Mouse (Mus musculus): Measurements from ENCODE around the gene Dvl2. TPM values are rescaled to one million over a fixed set of nuclear protein-coding genes. Genes with fewer than 3 reads are reported as not detected.
A peak's percentile ranks its signal among the peaks of the same experiment; 100 is the strongest.

The Dvl2 gene
- polyA plus RNA-seq, 1 experiment from 2014 or later: 47.3 TPM

DNA sequence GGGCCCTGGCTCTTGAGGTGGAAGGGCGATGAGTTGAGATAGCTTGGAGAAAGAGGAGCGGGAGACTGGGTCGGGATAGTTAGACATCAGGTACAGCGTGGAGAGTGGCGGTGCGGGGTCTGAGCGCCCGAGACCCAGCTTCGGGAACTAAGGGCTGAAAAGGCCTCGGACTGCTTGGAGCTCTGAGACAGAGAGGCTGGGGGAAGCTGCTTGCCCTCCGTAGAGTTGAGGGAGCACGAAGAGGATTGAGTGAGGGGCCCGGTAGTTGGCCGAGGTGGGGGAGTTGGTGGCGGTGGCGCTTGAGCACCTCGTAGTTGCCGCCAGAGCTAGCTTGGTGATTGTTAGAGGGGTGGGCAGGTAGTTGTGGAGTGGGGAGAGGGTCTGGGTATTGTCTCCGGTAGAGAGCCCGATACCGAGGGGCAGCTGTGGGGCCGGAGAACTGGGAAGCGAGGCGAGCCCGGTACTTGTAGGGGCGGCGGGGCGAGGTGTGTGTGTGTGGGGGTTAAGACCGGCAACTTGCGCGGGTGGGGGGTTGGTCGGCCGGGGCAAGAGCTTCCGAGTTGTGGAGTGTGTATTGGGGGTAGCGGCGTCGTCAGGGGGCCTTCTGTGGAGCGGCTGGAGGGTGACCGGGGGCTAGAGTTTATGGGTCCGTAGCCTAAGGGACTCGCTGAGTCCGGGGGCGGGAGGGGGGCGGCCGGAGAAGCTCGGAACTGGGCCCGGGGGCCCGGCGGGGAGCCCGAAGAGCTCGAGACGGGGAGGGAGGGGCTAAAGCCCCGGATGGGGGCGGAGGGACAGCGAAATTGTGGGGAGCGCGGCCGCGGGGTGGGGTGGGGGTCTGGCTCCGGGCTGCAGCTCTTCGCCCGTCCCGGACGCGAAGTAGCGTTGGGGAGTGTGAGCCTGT, 4.0 kb upstream of the Dvl2 start:
- H3K27me3 ChIP-seq (ENCODE audit: control insufficient read depth, insufficient read depth, low read length): no peaks in the 10 kb centered on the region
- H3K9ac ChIP-seq (ENCODE audit: low read length): peak overlapping the region; percentile 96
- peak overlapping the region; percentile 97 for H3K27ac ChIP-seq (replicated peaks; ENCODE audit: low read depth, low read length)
- peak overlapping the region; percentile 98 for H3K4me3 ChIP-seq (ENCODE audit: low read depth, low read length)
- H3K4me1 ChIP-seq (ENCODE audit: control insufficient read depth, insufficient read depth, low read length): peaks cover 10% of the 10 kb centered on the region; the same call in 1 of the 2 replicates
- ATAC-seq (ENCODE audit: insufficient number of reproducible peaks, low FRiP score, low TSS enrichment, low read depth) (no peak), DNase-seq (ENCODE audit: low spot score) (no peak)
- H3K9me3 ChIP-seq (ENCODE audit: control insufficient read depth, low read length): no peaks in the 10 kb centered on the region
- peaks cover 25% of the 10 kb centered on the region for H3K36me3 ChIP-seq (ENCODE audit: control insufficient read depth, insufficient read depth, low read length)
- H3K4me2 ChIP-seq (ENCODE audit: low read depth, severe bottlenecking): peak overlapping the region; percentile 48
- under 1% methylated on average over 62 of the region's 66 CpGs for WGBS

DNA sequence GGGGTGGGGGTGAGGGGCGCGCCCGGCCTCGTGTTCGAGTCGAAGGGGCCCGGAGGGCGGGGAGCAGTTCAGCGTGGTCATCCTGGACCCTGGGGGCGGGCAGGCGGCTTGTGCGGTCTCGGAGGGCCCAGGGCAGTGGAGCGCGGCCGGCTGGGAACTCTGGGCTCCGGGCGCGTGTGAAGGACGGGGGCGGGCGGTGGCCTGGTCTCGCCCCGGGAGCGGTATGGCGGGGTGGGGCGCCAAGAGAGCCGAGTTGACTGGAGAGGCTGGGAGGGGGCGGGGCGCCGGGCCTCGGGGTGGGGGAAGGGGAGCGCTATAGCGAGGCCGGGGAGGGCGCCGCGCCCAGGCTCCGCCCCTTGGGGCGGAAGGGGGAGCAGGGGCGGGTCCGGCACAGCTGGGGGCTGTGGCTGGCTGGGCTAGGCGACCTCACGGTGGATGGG, 3.3 kb upstream of the Dvl2 start:
- H3K4me1 ChIP-seq (ENCODE audit: control insufficient read depth, insufficient read depth, low read length): peaks cover 15% of the 10 kb centered on the region; the same call in 1 of the 2 replicates
- peak overlapping the region; percentile 98 for H3K4me3 ChIP-seq (ENCODE audit: low read depth, low read length)
- 2% methylated on average over 30 of the region's 44 CpGs for WGBS
- peak overlapping the region; percentile 97 for H3K27ac ChIP-seq (replicated peaks; ENCODE audit: low read depth, low read length)
- H3K9me3 ChIP-seq (ENCODE audit: control insufficient read depth, low read length): no peaks in the 10 kb centered on the region
- H3K27me3 ChIP-seq (ENCODE audit: control insufficient read depth, insufficient read depth, low read length): no peaks in the 10 kb centered on the region
- DNase-seq (ENCODE audit: low spot score): peak; percentile 91
- peak; percentile 52 for ATAC-seq (ENCODE audit: insufficient number of reproducible peaks, low FRiP score, low TSS enrichment, low read depth)
- H3K36me3 ChIP-seq (ENCODE audit: control insufficient read depth, insufficient read depth, low read length): peaks cover 25% of the 10 kb centered on the region
- H3K4me2 ChIP-seq (ENCODE audit: low read depth, severe bottlenecking): peak overlapping the region; percentile 48
- peak overlapping the region; percentile 96 for H3K9ac ChIP-seq (ENCODE audit: low read length)

DNA sequence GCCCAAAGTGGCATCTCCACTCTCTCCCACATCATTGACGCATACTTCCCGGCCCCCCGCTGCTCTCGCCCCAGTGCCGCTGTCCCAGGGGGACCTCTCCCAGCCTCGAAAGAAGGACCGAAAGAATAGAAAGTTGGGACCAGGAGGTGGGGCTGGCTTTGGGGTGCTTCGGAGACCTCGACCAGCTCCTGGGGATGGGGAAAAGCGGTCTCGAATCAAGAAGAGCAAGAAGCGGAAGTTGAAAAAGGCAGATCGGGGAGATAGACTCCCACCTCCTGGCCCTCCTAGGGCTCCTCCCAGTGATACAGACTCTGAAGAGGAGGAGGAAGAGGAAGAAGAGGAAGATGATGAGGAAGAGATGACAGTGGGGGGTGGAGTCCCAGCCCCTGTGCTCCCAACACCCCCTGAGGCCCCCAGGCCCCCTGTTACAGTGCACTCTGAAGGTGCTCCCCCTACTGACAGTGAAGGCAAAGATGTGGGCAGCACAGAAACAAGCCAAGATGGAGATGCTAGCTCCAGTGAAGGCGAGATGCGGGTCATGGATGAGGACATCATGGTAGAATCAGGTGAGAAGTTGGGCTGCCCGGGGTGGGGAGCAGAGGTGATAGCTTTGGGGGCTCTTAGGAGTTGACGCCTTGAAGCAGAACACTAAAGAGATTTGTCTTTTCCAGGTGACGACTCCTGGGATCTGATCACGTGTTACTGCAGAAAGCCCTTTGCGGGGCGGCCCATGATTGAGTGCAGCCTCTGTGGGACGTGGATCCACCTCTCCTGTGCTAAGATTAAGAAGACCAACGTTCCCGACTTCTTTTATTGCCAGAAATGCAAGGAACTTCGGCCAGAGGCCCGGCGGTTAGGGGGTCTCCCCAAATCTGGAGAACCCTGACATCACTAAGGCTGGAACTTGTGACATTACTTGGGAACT, 1.6 kb upstream of the Dvl2 start:
- ATAC-seq (ENCODE audit: insufficient number of reproducible peaks, low FRiP score, low TSS enrichment, low read depth) (no peak), DNase-seq (ENCODE audit: low spot score) (no peak)
- Histone ChIP-seq H3K9ac (ENCODE audit: low read length) (no peak overlapping the region), H3K36me3 (ENCODE audit: control insufficient read depth, insufficient read depth, low read length) (peaks cover 22% of the 10 kb centered on the region), H3K27me3 (ENCODE audit: control insufficient read depth, insufficient read depth, low read length) (no peaks in the 10 kb centered on the region), H3K4me3 (ENCODE audit: low read depth, low read length) (no peak overlapping the region), H3K27ac (replicated peaks; ENCODE audit: low read depth, low read length) (no peak overlapping the region), H3K9me3 (ENCODE audit: control insufficient read depth, low read length) (no peaks in the 10 kb centered on the region), H3K4me1 (ENCODE audit: control insufficient read depth, insufficient read depth, low read length) (peaks cover 14% of the 10 kb centered on the region; the same call in 1 of the 2 replicates), H3K4me2 (ENCODE audit: low read depth, severe bottlenecking) (no peak overlapping the region)
- WGBS: 92% methylated on average over 27 of the region's 27 CpGs

DNA sequence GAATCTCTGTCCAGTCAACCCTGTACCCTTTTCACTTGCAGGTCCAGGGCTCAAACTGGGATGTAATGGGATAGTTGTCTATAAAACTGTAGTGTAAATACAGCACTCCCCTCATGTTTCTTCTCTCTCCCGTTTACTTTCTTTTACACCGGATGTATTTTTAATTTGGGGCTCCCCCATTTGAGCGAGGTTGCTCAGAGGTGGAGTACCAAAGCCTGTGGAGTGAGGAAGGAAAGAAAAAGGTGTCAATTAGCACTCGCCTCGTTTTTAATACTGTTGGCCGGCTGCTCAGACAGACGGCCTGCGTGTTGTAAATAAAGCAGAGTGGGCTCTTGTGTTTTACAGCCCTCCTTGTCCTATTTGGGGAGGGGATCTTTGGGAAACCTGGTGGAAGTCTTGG, 729 bp upstream of the Dvl2 start:
- Histone ChIP-seq H3K4me1 (ENCODE audit: control insufficient read depth, insufficient read depth, low read length) (peaks cover 14% of the 10 kb centered on the region; the same call in 1 of the 2 replicates), H3K27me3 (ENCODE audit: control insufficient read depth, insufficient read depth, low read length) (no peaks in the 10 kb centered on the region), H3K4me2 (ENCODE audit: low read depth, severe bottlenecking) (no peak overlapping the region), H3K4me3 (ENCODE audit: low read depth, low read length) (no peak overlapping the region), H3K9me3 (ENCODE audit: control insufficient read depth, low read length) (no peaks in the 10 kb centered on the region), H3K27ac (replicated peaks; ENCODE audit: low read depth, low read length) (no peak overlapping the region), H3K36me3 (ENCODE audit: control insufficient read depth, insufficient read depth, low read length) (peaks cover 20% of the 10 kb centered on the region), H3K9ac (ENCODE audit: low read length) (no peak overlapping the region)
- 71% methylated on average over 8 of the region's 8 CpGs for WGBS
- no peak for DNase-seq (ENCODE audit: low spot score)
- ATAC-seq (ENCODE audit: insufficient number of reproducible peaks, low FRiP score, low TSS enrichment, low read depth): no peak

DNA sequence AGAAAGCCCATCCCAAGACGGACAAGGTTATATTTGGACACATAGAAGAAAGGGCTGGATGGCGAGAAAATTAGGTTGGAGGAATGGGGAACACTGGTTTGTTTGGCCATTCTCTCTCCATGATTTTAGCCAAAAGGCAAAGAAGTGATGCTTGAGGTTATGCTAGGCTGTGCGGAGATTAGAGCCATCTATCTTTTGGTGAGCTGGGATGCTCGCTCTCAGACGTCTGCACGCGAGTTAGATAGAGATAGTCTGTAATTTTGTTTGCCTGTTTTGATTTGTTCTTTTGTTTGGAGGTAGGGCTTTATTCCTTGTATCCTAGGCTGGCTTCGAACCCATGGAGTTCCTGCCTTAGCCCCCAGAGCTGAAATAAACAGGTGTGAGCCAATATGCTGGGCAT, 764 bp downstream of the Dvl2 start:
- Histone ChIP-seq H3K27ac (replicated peaks; ENCODE audit: low read depth, low read length) (peak overlapping the region; percentile 93), H3K9ac (ENCODE audit: low read length) (peak overlapping the region; percentile 69), H3K4me2 (ENCODE audit: low read depth, severe bottlenecking) (peak overlapping the region; percentile 90), H3K27me3 (ENCODE audit: control insufficient read depth, insufficient read depth, low read length) (no peaks in the 10 kb centered on the region), H3K4me1 (ENCODE audit: control insufficient read depth, insufficient read depth, low read length) (peaks cover 14% of the 10 kb centered on the region; the same call in 1 of the 2 replicates), H3K9me3 (ENCODE audit: control insufficient read depth, low read length) (no peaks in the 10 kb centered on the region), H3K4me3 (ENCODE audit: low read depth, low read length) (peak overlapping the region; percentile 78), H3K36me3 (ENCODE audit: control insufficient read depth, insufficient read depth, low read length) (peaks cover 20% of the 10 kb centered on the region)
- ATAC-seq (ENCODE audit: insufficient number of reproducible peaks, low FRiP score, low TSS enrichment, low read depth) (no peak), DNase-seq (ENCODE audit: low spot score) (no peak)
- WGBS: 15% methylated on average over 8 of the region's 8 CpGs

DNA sequence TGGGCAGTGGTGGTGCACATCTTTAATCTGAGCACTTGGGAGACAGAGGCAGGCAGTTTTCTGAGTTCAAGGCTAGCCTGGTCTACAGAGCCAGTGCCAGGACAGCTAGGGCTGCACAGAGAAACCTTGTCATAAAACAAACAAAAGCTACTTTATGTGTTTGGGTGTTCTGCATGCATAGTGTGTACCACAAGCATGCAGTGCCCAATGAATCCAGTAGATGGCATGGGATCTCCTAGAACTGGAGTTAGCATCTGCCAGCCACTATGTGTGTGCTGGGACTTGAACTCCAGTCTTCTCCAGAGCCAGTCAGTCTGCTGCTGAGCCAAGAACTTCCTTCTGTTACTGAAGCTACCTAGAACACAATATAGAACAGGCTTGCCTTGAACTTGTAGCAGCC, 1.5 kb downstream of the Dvl2 start:
- ATAC-seq (ENCODE audit: insufficient number of reproducible peaks, low FRiP score, low TSS enrichment, low read depth) (no peak), DNase-seq (ENCODE audit: low spot score) (peak; percentile 61)
- peaks cover 25% of the 10 kb centered on the region for H3K36me3 ChIP-seq (ENCODE audit: control insufficient read depth, insufficient read depth, low read length)
- H3K9me3 ChIP-seq (ENCODE audit: control insufficient read depth, low read length): no peaks in the 10 kb centered on the region
- no peak overlapping the region for H3K27ac ChIP-seq (replicated peaks; ENCODE audit: low read depth, low read length)
- peak overlapping the region; percentile 78 for H3K4me3 ChIP-seq (ENCODE audit: low read depth, low read length)
- H3K4me1 ChIP-seq (ENCODE audit: control insufficient read depth, insufficient read depth, low read length): peaks cover 14% of the 10 kb centered on the region; the same call in 1 of the 2 replicates
- no peaks in the 10 kb centered on the region for H3K27me3 ChIP-seq (ENCODE audit: control insufficient read depth, insufficient read depth, low read length)
- H3K4me2 ChIP-seq (ENCODE audit: low read depth, severe bottlenecking): peak overlapping the region; percentile 90
- H3K9ac ChIP-seq (ENCODE audit: low read length): no peak overlapping the region

DNA sequence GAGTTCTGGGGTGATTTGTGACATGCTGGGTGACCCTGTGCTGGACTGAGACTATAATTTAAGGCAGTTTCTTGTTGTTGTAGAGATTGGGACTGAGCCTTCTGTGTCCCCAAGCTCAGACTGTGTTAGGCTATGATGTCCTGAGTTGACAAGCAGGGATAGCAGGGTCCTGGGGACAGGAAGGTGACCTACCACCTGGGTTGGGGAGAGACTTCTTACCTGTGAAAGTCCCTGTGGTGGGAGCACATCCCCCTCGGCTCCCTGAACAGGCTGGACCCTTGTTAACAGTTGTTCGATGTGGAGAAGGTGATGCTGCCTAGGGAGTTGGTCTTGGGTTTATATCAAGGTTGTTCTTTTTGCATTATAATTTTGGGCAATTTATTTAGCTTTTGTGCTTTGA, 2.1 kb downstream of the Dvl2 start:
- no peaks in the 10 kb centered on the region for H3K27me3 ChIP-seq (ENCODE audit: control insufficient read depth, insufficient read depth, low read length)
- no peaks in the 10 kb centered on the region for H3K9me3 ChIP-seq (ENCODE audit: control insufficient read depth, low read length)
- no peak overlapping the region for H3K9ac ChIP-seq (ENCODE audit: low read length)
- H3K4me2 ChIP-seq (ENCODE audit: low read depth, severe bottlenecking): peak overlapping the region; percentile 90
- H3K4me3 ChIP-seq (ENCODE audit: low read depth, low read length): 0 out of 2 replicates have a peak overlapping the region, but pooled peaks have one; percentile 78
- H3K4me1 ChIP-seq (ENCODE audit: control insufficient read depth, insufficient read depth, low read length): peaks cover 14% of the 10 kb centered on the region; the same call in 1 of the 2 replicates
- ATAC-seq (ENCODE audit: insufficient number of reproducible peaks, low FRiP score, low TSS enrichment, low read depth) (no peak), DNase-seq (ENCODE audit: low spot score) (no peak)
- WGBS: 96% methylated on average over 2 of the region's 2 CpGs
- peaks cover 30% of the 10 kb centered on the region for H3K36me3 ChIP-seq (ENCODE audit: control insufficient read depth, insufficient read depth, low read length)
- no peak overlapping the region for H3K27ac ChIP-seq (replicated peaks; ENCODE audit: low read depth, low read length)

DNA sequence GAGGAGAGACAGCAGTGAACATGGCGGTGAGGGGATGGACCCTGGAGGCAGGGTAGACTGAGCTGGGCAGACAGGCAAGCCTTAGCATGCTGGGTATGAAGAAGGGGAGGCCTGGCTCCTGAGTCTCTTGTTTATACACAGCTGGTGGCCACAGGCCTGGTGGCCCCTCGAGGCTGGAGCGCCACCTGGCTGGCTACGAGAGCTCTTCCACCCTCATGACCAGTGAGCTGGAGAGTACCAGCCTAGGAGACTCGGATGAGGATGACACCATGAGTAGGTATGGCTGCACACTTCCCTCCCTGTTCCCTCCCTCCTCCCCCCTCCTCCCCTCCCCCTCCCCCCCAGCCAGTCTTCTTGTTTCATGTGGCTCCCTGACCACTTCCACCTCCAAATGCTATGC, 5.1 kb downstream of the Dvl2 start:
- Histone ChIP-seq H3K4me2 (ENCODE audit: low read depth, severe bottlenecking) (no peak overlapping the region), H3K4me1 (ENCODE audit: control insufficient read depth, insufficient read depth, low read length) (0 out of 2 replicates have a peak, but pooled peaks cover 8% of the 10 kb centered on the region), H3K9ac (ENCODE audit: low read length) (no peak overlapping the region), H3K36me3 (ENCODE audit: control insufficient read depth, insufficient read depth, low read length) (peaks cover 30% of the 10 kb centered on the region), H3K9me3 (ENCODE audit: control insufficient read depth, low read length) (no peaks in the 10 kb centered on the region), H3K4me3 (ENCODE audit: low read depth, low read length) (no peak overlapping the region), H3K27me3 (ENCODE audit: control insufficient read depth, insufficient read depth, low read length) (no peaks in the 10 kb centered on the region), H3K27ac (replicated peaks; ENCODE audit: low read depth, low read length) (no peak overlapping the region)
- ATAC-seq (ENCODE audit: insufficient number of reproducible peaks, low FRiP score, low TSS enrichment, low read depth): no peak
- DNase-seq (ENCODE audit: low spot score): no peak
- 66% methylated on average over 5 of the region's 5 CpGs for WGBS
